Mouse (Mus musculus) intestine, embryonic 14.5 days (tissue): ENCODE measurements around the gene Cpne1. TPM values are rescaled to one million over a fixed set of nuclear protein-coding genes. Genes with fewer than 3 reads are reported as not detected.

ENCODE experiments used
- ATAC-seq: fragments of 200-750 bp; cut with Nextera tagmentation; replicated peaks from 2 replicates; pipeline ENCODE4 v1.8.0; 2017; ENCODE audit warnings: low read depth, moderate number of reproducible peaks, moderate TSS enrichment, moderate library complexity; ENCODE audit not compliant: low FRiP score, low TSS enrichment
- DNase-seq: peaks from one replicate; pipeline ENCODE4 v3.0.0-alpha.2; 2018; ENCODE audit warnings: low spot score
- H3K27ac ChIP-seq: fragments of 300-500 bp; sonication (generic); 2 replicates; pipeline ENCODE4 v1.5.1; 2014; ENCODE audit warnings: low read depth, mild to moderate bottlenecking, control low read depth
- H3K27me3 ChIP-seq: fragments of 300-500 bp; sonication (generic); replicated peaks from 2 replicates; pipeline ENCODE4 v1.6.1; 2014; ENCODE audit warnings: low read length, control low read depth; ENCODE audit not compliant: control insufficient read depth, insufficient read depth
- H3K36me3 ChIP-seq: fragments of 300-500 bp; sonication (generic); 2 replicates; pipeline ENCODE4 v1.6.1; 2014; ENCODE audit warnings: low read length, control low read depth; ENCODE audit not compliant: control insufficient read depth, insufficient read depth
- H3K4me1 ChIP-seq: fragments of 300-500 bp; sonication (generic); replicated peaks from 2 replicates; pipeline ENCODE4 v1.6.1; 2014; ENCODE audit warnings: low read length, control low read depth, mixed read lengths; ENCODE audit not compliant: control insufficient read depth, insufficient read depth
- H3K4me2 ChIP-seq: fragments of 300-500 bp; sonication (generic); 2 replicates; pipeline ENCODE4 v1.6.1; 2014; ENCODE audit warnings: low read length
- H3K4me3 ChIP-seq: fragments of 300-500 bp; sonication (generic); 2 replicates; pipeline ENCODE4 v1.5.1; 2014; ENCODE audit warnings: low read depth, low read length, control low read depth, mixed read lengths
- H3K9ac ChIP-seq: fragments of 300-500 bp; sonication (generic); 2 replicates; pipeline ENCODE4 v1.6.1; 2014; ENCODE audit warnings: mild to moderate bottlenecking, low read length
- H3K9me3 ChIP-seq: fragments of 300-500 bp; sonication (generic); 2 replicates; pipeline ENCODE4 v1.6.1; 2016; ENCODE audit warnings: low read length, control low read depth; ENCODE audit not compliant: control insufficient read depth
- WGBS: fragments of 180-500 bp; shearing (Covaris S2); extraction: QIAGEN DNeasy Blood & Tissue Kit; methylation state at CpG from one replicate; pipeline ENCODE4 v1.1.7; 2014; 5-methylcytosine and 5-hydroxymethylcytosine counted together
- polyA plus RNA-seq: library from polyadenylated mRNA; unstranded; fragments of >200 nt; fragmentation: Nextera tagmentation; extraction: Ambion mirVana; gene quantifications from 2 replicates; pipeline ENCODE4 v1.2.1, GENCODE M21; 2014

The Cpne1 gene
- polyA plus RNA-seq, 1 experiment from 2014 or later: 46.2 TPM

- 89% methylated on average over 15 of the region's 15 CpGs for WGBS
- Histone ChIP-seq H3K27me3 (no peaks in the 10 kb centered on the region), H3K4me2 (no peak overlapping the region), H3K9me3 (no peaks in the 10 kb centered on the region), H3K4me3 (no peak overlapping the region), H3K36me3 (peaks cover 97% of the 10 kb centered on the region), H3K4me1 (no peaks in the 10 kb centered on the region), H3K9ac (no peak overlapping the region), H3K27ac (no peak overlapping the region)
- no peak for DNase-seq
- ATAC-seq: no peak
These were observed 38.0 kb downstream of the Cpne1 start for GRCm38 (mm10) chr2:156073725-156074124.

- 0 out of 2 replicates have a peak, but pooled peaks cover 2% of the 10 kb centered on the region for H3K4me1 ChIP-seq
- H3K9me3 ChIP-seq: no peaks in the 10 kb centered on the region
- H3K4me3 ChIP-seq: no peak overlapping the region
- no peaks in the 10 kb centered on the region for H3K27me3 ChIP-seq
- H3K4me2 ChIP-seq: no peak overlapping the region
- 95% methylated on average over 10 of the region's 10 CpGs for WGBS
- ATAC-seq: no peak
- no peak overlapping the region for H3K27ac ChIP-seq
- DNase-seq: no peak
- H3K9ac ChIP-seq: no peak overlapping the region
- H3K36me3 ChIP-seq: peaks cover 79% of the 10 kb centered on the region
These were observed 40.5 kb downstream of the Cpne1 start for GRCm38 (mm10) chr2:156071236-156071635.

GRCm38 (mm10) chr2:156067916-156068315 lies 43.8 kb downstream of the Cpne1 start:
- Histone ChIP-seq H3K4me3 (no peak overlapping the region), H3K9me3 (no peaks in the 10 kb centered on the region), H3K27ac (no peak overlapping the region), H3K27me3 (no peaks in the 10 kb centered on the region), H3K4me2 (no peak overlapping the region), H3K36me3 (peaks cover 46% of the 10 kb centered on the region), H3K4me1 (0 out of 2 replicates have a peak, but pooled peaks cover 3% of the 10 kb centered on the region), H3K9ac (no peak overlapping the region)
- no peak for DNase-seq
- ATAC-seq: no peak
- 90% methylated on average over 10 of the region's 10 CpGs for WGBS

DNA sequence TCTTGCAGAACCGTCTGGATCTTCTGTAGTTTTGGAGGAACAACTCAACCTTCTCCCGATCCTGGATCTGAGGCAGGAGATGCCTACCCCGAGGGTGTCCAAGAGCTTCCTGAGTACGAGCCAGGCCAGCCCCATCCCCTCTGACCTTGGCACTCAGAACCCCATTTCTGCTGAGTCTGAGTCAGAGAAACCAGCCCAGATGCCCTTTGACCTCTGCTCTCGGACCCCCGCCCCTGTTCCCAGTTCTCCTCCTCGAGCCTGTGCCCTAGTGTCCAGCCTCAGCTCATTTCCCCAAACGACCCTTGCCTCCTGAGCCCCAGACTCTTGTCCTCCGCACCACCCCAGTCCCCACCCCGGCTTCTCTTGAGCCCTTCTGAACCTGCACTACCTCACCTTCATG lies 45.6 kb downstream of the Cpne1 start:
- H3K9ac ChIP-seq: no peak overlapping the region
- peak overlapping the region; percentile 81 for H3K4me2 ChIP-seq
- no peaks in the 10 kb centered on the region for H3K9me3 ChIP-seq
- 31% methylated on average over 10 of the region's 10 CpGs for WGBS
- no peaks in the 10 kb centered on the region for H3K27me3 ChIP-seq
- H3K36me3 ChIP-seq: peaks cover 29% of the 10 kb centered on the region
- H3K4me3 ChIP-seq: peak overlapping the region; percentile 74
- DNase-seq (no peak), ATAC-seq (peak; percentile 16; the same call in 1 of the 2 replicates)
- no peak overlapping the region for H3K27ac ChIP-seq
- 0 out of 2 replicates have a peak, but pooled peaks cover 3% of the 10 kb centered on the region for H3K4me1 ChIP-seq

DNA sequence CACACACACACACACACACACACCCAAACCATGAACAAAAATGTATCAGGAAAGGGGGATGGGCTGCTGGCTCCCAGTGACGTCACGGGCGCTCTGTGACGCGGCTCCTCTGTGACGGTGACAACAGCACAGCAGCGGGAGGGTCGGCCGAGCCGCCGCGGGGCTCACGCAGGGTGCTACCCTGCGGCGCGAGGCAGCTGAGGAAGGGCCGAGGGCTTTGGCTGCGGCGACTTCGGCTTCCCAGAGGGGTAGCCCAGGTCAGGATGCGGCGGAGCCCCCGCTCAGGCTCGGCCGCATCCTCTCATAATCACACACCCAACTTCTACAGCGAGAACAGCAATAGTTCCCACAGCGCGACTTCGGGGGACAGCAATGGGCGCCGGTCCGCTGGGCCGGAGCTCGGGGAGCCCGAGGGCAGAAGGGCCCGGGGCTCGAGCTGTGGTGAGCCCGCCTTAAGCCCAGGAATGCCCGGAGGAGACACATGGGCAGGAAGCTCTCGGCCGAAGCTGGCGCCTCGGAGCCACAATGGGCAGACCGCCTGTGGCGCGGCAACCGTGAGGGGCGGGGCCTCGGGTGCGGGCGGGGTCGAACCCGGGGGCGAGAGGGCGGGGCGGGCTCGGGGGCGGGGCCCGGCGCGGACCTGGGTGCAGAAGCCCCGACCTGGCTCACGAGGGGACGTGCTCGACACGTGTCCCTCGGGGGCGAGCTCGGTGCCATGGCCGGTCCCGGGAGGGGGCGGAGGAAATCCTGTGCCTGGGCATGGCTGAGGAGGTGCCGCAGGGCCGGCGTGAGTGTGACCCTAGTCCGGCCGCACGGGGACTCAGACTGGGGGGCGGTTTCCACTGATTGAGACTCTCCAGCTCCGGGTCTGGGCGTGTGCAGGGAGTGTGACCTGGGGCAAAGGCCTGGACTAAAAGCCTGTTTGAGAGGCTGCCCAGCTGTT lies 46.4 kb downstream of the Cpne1 start, which contains the start of gene Spag4:
Gene Spag4, plus strand, starts transcription at position 77 of the 943 bp plus-strand sequence.
- 0 out of 2 replicates have a peak, but pooled peaks cover 3% of the 10 kb centered on the region for H3K4me1 ChIP-seq
- 1% methylated on average over 79 of the region's 81 CpGs for WGBS
- H3K27me3 ChIP-seq: no peaks in the 10 kb centered on the region
- H3K4me3 ChIP-seq: peak within 1 kb of the TSS; percentile 74
- H3K27ac ChIP-seq: peak within 1 kb of the TSS; percentile 89
- no peaks in the 10 kb centered on the region for H3K9me3 ChIP-seq
- DNase-seq (peak; percentile 91), ATAC-seq (peak; percentile 82)
- H3K36me3 ChIP-seq: peaks cover 21% of the 10 kb centered on the region
- peak within 1 kb of the TSS; percentile 82 for H3K9ac ChIP-seq
- peak within 1 kb of the TSS; percentile 81 for H3K4me2 ChIP-seq

GRCm38 (mm10) chr2:156052816-156053215 lies 58.9 kb downstream of the Cpne1 start, which contains the start of gene Fer1l4:
Gene Fer1l4 (minus strand): TSS chr2:156052947.
- Histone ChIP-seq H3K9ac (no peak within 1 kb of the TSS), H3K27me3 (no peaks in the 10 kb centered on the region), H3K27ac (no peak within 1 kb of the TSS), H3K4me2 (no peak within 1 kb of the TSS), H3K4me3 (no peak within 1 kb of the TSS), H3K36me3 (no peaks in the 10 kb centered on the region), H3K4me1 (no peaks in the 10 kb centered on the region), H3K9me3 (no peaks in the 10 kb centered on the region)
- no peak for DNase-seq
- no peak for ATAC-seq
- WGBS: 75% methylated on average over 9 of the region's 9 CpGs

DNA sequence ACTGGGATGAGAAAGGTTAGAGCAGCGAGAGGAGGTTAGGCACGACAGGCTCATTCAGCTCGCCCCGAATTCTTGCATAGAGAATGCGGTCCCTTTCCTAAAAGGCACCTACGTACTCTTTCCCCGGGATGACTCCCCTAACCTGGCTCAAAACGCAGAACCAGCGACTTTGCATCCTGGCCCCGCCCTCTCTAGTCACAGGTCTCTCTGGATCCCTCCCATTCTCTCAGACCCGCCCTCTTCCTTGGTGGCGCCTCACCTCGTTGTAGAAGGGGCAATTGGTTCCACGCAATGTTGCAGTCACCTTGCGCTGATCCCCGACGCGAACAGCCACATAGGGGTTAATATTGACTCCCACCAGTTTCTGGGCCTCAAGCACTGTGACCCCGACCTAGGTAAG lies 63.8 kb downstream of the Cpne1 start:
- H3K4me3 ChIP-seq: peak overlapping the region; percentile 11; the same call in 1 of the 2 replicates
- H3K27ac ChIP-seq: no peak overlapping the region
- no peak for DNase-seq
- no peak for ATAC-seq
- peak overlapping the region; percentile 38 for H3K4me2 ChIP-seq
- no peaks in the 10 kb centered on the region for H3K9me3 ChIP-seq
- WGBS: 4% methylated on average over 19 of the region's 19 CpGs
- H3K36me3 ChIP-seq: no peaks in the 10 kb centered on the region
- H3K9ac ChIP-seq: no peak overlapping the region
- H3K4me1 ChIP-seq: 0 out of 2 replicates have a peak, but pooled peaks cover 3% of the 10 kb centered on the region
- H3K27me3 ChIP-seq: no peaks in the 10 kb centered on the region

- H3K9ac ChIP-seq: no peak overlapping the region
- WGBS: 87% methylated on average over 8 of the region's 8 CpGs
- DNase-seq: no peak
These were observed 68.9 kb downstream of the Cpne1 start for GRCm38 (mm10) chr2:156042903-156043302.

More at GRCm38 (mm10) chr2:156042903-156043302, 68.9 kb downstream of the Cpne1 start:
- 0 out of 2 replicates have a peak, but pooled peaks cover 3% of the 10 kb centered on the region for H3K4me1 ChIP-seq
- H3K27ac ChIP-seq: no peak overlapping the region
- no peak overlapping the region for H3K4me2 ChIP-seq
- no peaks in the 10 kb centered on the region for H3K27me3 ChIP-seq
- ATAC-seq: no peak
- no peaks in the 10 kb centered on the region for H3K9me3 ChIP-seq
- no peaks in the 10 kb centered on the region for H3K36me3 ChIP-seq
- no peak overlapping the region for H3K4me3 ChIP-seq
